Mouse (Mus musculus): ENCODE data around the gene Nt5c2.

GRCm38 (mm10) chr19:46877886-46878285, 137.1 kb downstream of the Nt5c2 start:
- TF ChIP-seq POLR2A (IDR thresholded peaks at IDR 0.05; ENCODE audit: extremely low read depth, insufficient read depth, low read length) (no peak), CTCF (IDR thresholded peaks at IDR 0.05; ENCODE audit: extremely low read depth, insufficient read depth, low read length) (no peak)
